Mouse (Mus musculus) CH12.LX (cell line): ENCODE data around the gene Gm26938.

ENCODE experiments used
- BHLHE40 ChIP-seq: IDR thresholded peaks from 2 replicates; pipeline ENCODE4 v1.6.1; 2011; ENCODE audit warnings: mild to moderate bottlenecking, low read depth, low read length, improper control_type of control experiment
- CHD1 ChIP-seq: IDR thresholded peaks from 2 replicates; pipeline ENCODE4 v1.6.1; 2012; ENCODE audit warnings: low read depth, low read length, improper control_type of control experiment, inconsistent platforms
- EP300 ChIP-seq: IDR thresholded peaks from 2 replicates; pipeline ENCODE4 v1.6.1; 2011; ENCODE audit warnings: low read length, improper control_type of control experiment
- MXI1 ChIP-seq: IDR thresholded peaks from 2 replicates; pipeline ENCODE4 v1.6.1; 2011; ENCODE audit warnings: mild to moderate bottlenecking, low read depth, low read length, improper control_type of control experiment
- POLR2A ChIP-seq: IDR thresholded peaks from 2 replicates; pipeline ENCODE4 v1.6.1; 2011; ENCODE audit warnings: low read depth, mild to moderate bottlenecking, improper control_type of control experiment, low read length
- RCOR1 ChIP-seq: conservative IDR thresholded peaks from 2 replicates; pipeline ENCODE4 v1.6.1; 2012; ENCODE audit warnings: low read depth, mild to moderate bottlenecking, inconsistent platforms, low read length, improper control_type of control experiment
- USF1 ChIP-seq: IDR thresholded peaks from 2 replicates; pipeline ENCODE4 v1.6.1; 2014; ENCODE audit warnings: low read depth, mild to moderate bottlenecking, inconsistent platforms, low read length, improper control_type of control experiment

GRCm38 (mm10) chr5:139811677-139812397, 14.4 kb downstream of the Gm26938 start:
- TF ChIP-seq USF1, result no peak
- TF ChIP-seq POLR2A, result no peak
- no peak for TF ChIP-seq RCOR1
- no peak for TF ChIP-seq EP300
- no peak for TF ChIP-seq BHLHE40
- no peak for TF ChIP-seq CHD1
- no peak for TF ChIP-seq MXI1
